Mouse (Mus musculus) lung, postnatal 0 days (tissue): ENCODE measurements around the gene Rps6ka1. TPM values are rescaled to one million over a fixed set of nuclear protein-coding genes. Genes with fewer than 3 reads are reported as not detected.

Experiments used
- ATAC-seq: fragments of 200-750 bp; cut with Nextera tagmentation; 2 replicates; pipeline ENCODE4 v1.8.0; 2017; ENCODE audit warnings: moderate library complexity
- DNase-seq: peaks from one replicate; pipeline ENCODE4 v3.0.0-alpha.2; 2016; ENCODE audit warnings: low spot score
- H3K27ac ChIP-seq: fragments of 300-500 bp; sonication (generic); 2 replicates; pipeline ENCODE4 v1.5.1; 2014; ENCODE audit warnings: antibody characterized with exemption, mild to moderate bottlenecking, low read length, mixed read lengths
- H3K27me3 ChIP-seq: fragments of 300-500 bp; sonication (generic); replicated peaks from 2 replicates; pipeline ENCODE4 v1.6.1; 2014; ENCODE audit warnings: low read length, mixed read lengths; ENCODE audit not compliant: insufficient read depth
- H3K36me3 ChIP-seq: fragments of 300-500 bp; sonication (generic); 2 replicates; pipeline ENCODE4 v1.6.1; 2014; ENCODE audit warnings: low read length, mixed read lengths; ENCODE audit not compliant: insufficient read depth
- H3K4me1 ChIP-seq: fragments of 300-500 bp; sonication (generic); 2 replicates; pipeline ENCODE4 v1.6.1; 2014; ENCODE audit warnings: antibody characterized with exemption, low read depth, low read length, mixed read lengths; ENCODE audit not compliant: insufficient read depth
- H3K4me2 ChIP-seq: fragments of 300-500 bp; sonication (generic); replicated peaks from 2 replicates; pipeline ENCODE4 v1.6.1; 2014; ENCODE audit warnings: low read depth, mild to moderate bottlenecking, low read length, moderate library complexity, mixed read lengths
- H3K4me3 ChIP-seq: fragments of 300-500 bp; sonication (generic); 2 replicates; pipeline ENCODE4 v1.5.1; 2014; ENCODE audit warnings: low read depth, low read length
- H3K9ac ChIP-seq: fragments of 300-500 bp; sonication (generic); replicated peaks from 2 replicates; pipeline ENCODE4 v1.6.1; 2014; ENCODE audit warnings: low read depth, mild to moderate bottlenecking
- H3K9me3 ChIP-seq: fragments of 300-500 bp; sonication (generic); 2 replicates; pipeline ENCODE4 v1.6.1; 2016; ENCODE audit warnings: low read length, mixed read lengths
- CTCF ChIP-seq: IDR thresholded peaks from 2 replicates; pipeline ENCODE4 v1.5.1; 2016; ENCODE audit warnings: antibody characterized with exemption, mild to moderate bottlenecking
- EP300 ChIP-seq: IDR thresholded peaks from 2 replicates; pipeline ENCODE4 v1.6.1; 2016; ENCODE audit warnings: antibody characterized with exemption, mild to moderate bottlenecking, control low read depth
- whole genome bisulfite sequencing: fragments of 180-500 bp; shearing (Covaris S2); extraction: QIAGEN DNeasy Blood & Tissue Kit; methylation state at CpG from one replicate; pipeline ENCODE4 v1.1.7; 2014; 5-methylcytosine and 5-hydroxymethylcytosine counted together
- polyA plus RNA-seq: library from polyadenylated mRNA; unstranded; fragments of >200 nt; fragmentation: Nextera tagmentation; extraction: Ambion mirVana; gene quantifications from 2 replicates; pipeline ENCODE4 v1.2.1, GENCODE M21; 2015

The Rps6ka1 gene
- polyA plus RNA-seq, 1 experiment from 2014 or later, result 38.0 TPM

- DNase-seq (peak; percentile 60), ATAC-seq (peak; percentile 78)
- Histone ChIP-seq H3K36me3 (no peaks in the 10 kb centered on the region), H3K9me3 (no peaks in the 10 kb centered on the region), H3K27ac (no peak overlapping the region), H3K4me1 (no peaks in the 10 kb centered on the region), H3K27me3 (no peaks in the 10 kb centered on the region), H3K4me2 (no peak overlapping the region), H3K4me3 (no peak overlapping the region), H3K9ac (no peak overlapping the region)
- TF ChIP-seq CTCF, result no peak
- TF ChIP-seq EP300, result no peak
- 19% methylated on average over 9 of the region's 9 CpGs for WGBS
These were observed 46.6 kb downstream of the Rps6ka1 start for GRCm38 (mm10) chr4:133841035-133841434.

GRCm38 (mm10) chr4:133840501-133840900 is 47.1 kb downstream of the Rps6ka1 start:
- Histone ChIP-seq H3K9ac (no peak overlapping the region), H3K4me1 (no peaks in the 10 kb centered on the region), H3K27ac (no peak overlapping the region), H3K9me3 (no peaks in the 10 kb centered on the region), H3K36me3 (no peaks in the 10 kb centered on the region), H3K4me2 (no peak overlapping the region), H3K27me3 (no peaks in the 10 kb centered on the region), H3K4me3 (no peak overlapping the region)
- TF ChIP-seq EP300 (no peak), CTCF (no peak; the same call in 1 of the 2 replicates)
- 93% methylated on average over 7 of the region's 7 CpGs for WGBS
- no peak for ATAC-seq
- DNase-seq, result no peak

- Histone ChIP-seq H3K4me3 (no peak overlapping the region), H3K9ac (no peak overlapping the region), H3K27me3 (no peaks in the 10 kb centered on the region), H3K9me3 (no peaks in the 10 kb centered on the region), H3K36me3 (no peaks in the 10 kb centered on the region), H3K4me2 (no peak overlapping the region), H3K27ac (no peak overlapping the region), H3K4me1 (no peaks in the 10 kb centered on the region)
- ATAC-seq (no peak), DNase-seq (no peak)
- TF ChIP-seq EP300 (no peak), CTCF (peak; percentile 59)
- 58% methylated on average over 4 of the region's 4 CpGs for WGBS
These were observed 48.2 kb downstream of the Rps6ka1 start for GRCm38 (mm10) chr4:133839385-133839826.

- no peak for ATAC-seq
These were observed 51.0 kb downstream of the Rps6ka1 start for GRCm38 (mm10) chr4:133836575-133836974.

GRCm38 (mm10) chr4:133835211-133835610 is 52.4 kb downstream of the Rps6ka1 start:
- ATAC-seq, result no peak
- Histone ChIP-seq H3K4me2 (no peak overlapping the region), H3K36me3 (no peaks in the 10 kb centered on the region), H3K27ac (no peak overlapping the region), H3K27me3 (no peaks in the 10 kb centered on the region), H3K4me3 (no peak overlapping the region), H3K9ac (no peak overlapping the region), H3K4me1 (no peaks in the 10 kb centered on the region), H3K9me3 (no peaks in the 10 kb centered on the region)
- DNase-seq, result no peak
- TF ChIP-seq EP300, result no peak
- no peak for TF ChIP-seq CTCF
- 77% methylated on average over 5 of the region's 5 CpGs for WGBS

More at GRCm38 (mm10) chr4:133836575-133836974, 51.0 kb downstream of the Rps6ka1 start:
- no peak overlapping the region for H3K27ac ChIP-seq
- DNase-seq, result peak; percentile 73
- no peak overlapping the region for H3K9ac ChIP-seq
- H3K4me3 ChIP-seq, result no peak overlapping the region
- H3K4me2 ChIP-seq, result no peak overlapping the region
- H3K4me1 ChIP-seq, result no peaks in the 10 kb centered on the region
- no peaks in the 10 kb centered on the region for H3K36me3 ChIP-seq
- WGBS, result 44% methylated on average over 10 of the region's 10 CpGs
- H3K27me3 ChIP-seq, result no peaks in the 10 kb centered on the region
- no peaks in the 10 kb centered on the region for H3K9me3 ChIP-seq
- TF ChIP-seq CTCF (peak; percentile 78), EP300 (no peak)

- H3K36me3 ChIP-seq, result no peaks in the 10 kb centered on the region
- H3K4me2 ChIP-seq, result no peak overlapping the region; the same call in 1 of the 2 replicates
- ATAC-seq, result peak; percentile 83
- no peaks in the 10 kb centered on the region for H3K9me3 ChIP-seq
- WGBS, result 33% methylated on average over 15 of the region's 15 CpGs
- no peak overlapping the region for H3K9ac ChIP-seq
- H3K27ac ChIP-seq, result peak overlapping the region; percentile 59; the same call in 1 of the 2 replicates
- no peak overlapping the region for H3K4me3 ChIP-seq
- peak; percentile 79 for DNase-seq
- TF ChIP-seq EP300, result 0 out of 2 replicates have a peak, but pooled peaks have one; percentile 6
- TF ChIP-seq CTCF, result peak; percentile 61
- H3K27me3 ChIP-seq, result no peaks in the 10 kb centered on the region
- H3K4me1 ChIP-seq, result no peaks in the 10 kb centered on the region; the same call in 1 of the 2 replicates
These were observed 54.4 kb downstream of the Rps6ka1 start for GRCm38 (mm10) chr4:133832945-133833874.
